Mouse (Mus musculus): ENCODE measurements around the gene Ppp1r1b.

The Ppp1r1b gene

GRCm38 (mm10) chr11:98328371-98329069 is 19.7 kb upstream of the Ppp1r1b start:
- no peak for DNase-seq (ENCODE audit: low spot score in 2 of 2)

GRCm38 (mm10) chr11:98329081-98329959 is 18.9 kb upstream of the Ppp1r1b start, which contains the start of gene Neurod2:
Gene Neurod2 (minus strand): TSS chr11:98329648.
- DNase-seq (ENCODE audit: low spot score in 2 of 2): peak; percentile 80 to 85

- DNase-seq (ENCODE audit: low spot score in 2 of 2): no peak
Measured at GRCm38 (mm10) chr11:98329960-98330744, 18.1 kb upstream of the Ppp1r1b start.

- no peak for DNase-seq (ENCODE audit: low spot score in 2 of 2)
Measured at GRCm38 (mm10) chr11:98330745-98331204, 17.4 kb upstream of the Ppp1r1b start.

- no peak for DNase-seq (ENCODE audit: low spot score in 2 of 2)
Measured at GRCm38 (mm10) chr11:98331401-98331800, 16.8 kb upstream of the Ppp1r1b start.

- DNase-seq (ENCODE audit: low spot score in 2 of 2): no peak
Measured at GRCm38 (mm10) chr11:98332186-98332585, 16.0 kb upstream of the Ppp1r1b start.

GRCm38 (mm10) chr11:98332841-98333240 is 15.4 kb upstream of the Ppp1r1b start:
- DNase-seq (ENCODE audit: low spot score in 2 of 2): no peak

GRCm38 (mm10) chr11:98333263-98333696 is 14.9 kb upstream of the Ppp1r1b start:
- no peak for DNase-seq (ENCODE audit: low spot score in 2 of 2)

GRCm38 (mm10) chr11:98333981-98334741 is 14.0 kb upstream of the Ppp1r1b start:
- DNase-seq (ENCODE audit: low spot score in 2 of 2): no peak

- no peak for DNase-seq (ENCODE audit: low spot score in 2 of 2)
Measured at GRCm38 (mm10) chr11:98335250-98335649, 13.0 kb upstream of the Ppp1r1b start.

GRCm38 (mm10) chr11:98336245-98337107 is 11.7 kb upstream of the Ppp1r1b start:
- no peak for DNase-seq (ENCODE audit: low spot score in 2 of 2)

GRCm38 (mm10) chr11:98338507-98338961 is 9.7 kb upstream of the Ppp1r1b start:
- DNase-seq (ENCODE audit: low spot score in 2 of 2): peak; percentile 74 to 77

- DNase-seq (ENCODE audit: low spot score in 2 of 2): no peak
Measured at GRCm38 (mm10) chr11:98339071-98339501, 9.1 kb upstream of the Ppp1r1b start.

GRCm38 (mm10) chr11:98339679-98340287 is 8.4 kb upstream of the Ppp1r1b start:
- DNase-seq (ENCODE audit: low spot score in 2 of 2): no peak

GRCm38 (mm10) chr11:98340597-98340996 is 7.6 kb upstream of the Ppp1r1b start:
- DNase-seq (ENCODE audit: low spot score in 2 of 2): no peak

GRCm38 (mm10) chr11:98341174-98341573 is 7.0 kb upstream of the Ppp1r1b start:
- DNase-seq (ENCODE audit: low spot score in 2 of 2): no peak

GRCm38 (mm10) chr11:98342000-98342945 is 5.9 kb upstream of the Ppp1r1b start:
- peak; percentile 90 to 93 for DNase-seq (ENCODE audit: low spot score in 2 of 2)

- DNase-seq (ENCODE audit: low spot score in 2 of 2): no peak
Measured at GRCm38 (mm10) chr11:98345253-98345652, 3.0 kb upstream of the Ppp1r1b start.

All from right cerebral cortex, postnatal 36 days (tissue).